Mouse (Mus musculus): Measurements from ENCODE around the gene Txnip. TPM values are rescaled to one million over a fixed set of nuclear protein-coding genes. Genes with fewer than 3 reads are reported as not detected.

Gene Txnip
- total RNA-seq, 2 experiments from 2014 or later = 19.4 to 25.9 TPM

Other genes with a start within 250 kb of the Txnip start
- gene BC107364, start 105.7 kb upstream of the Txnip start, total RNA-seq (2021) = not detected
- gene Hfe2, start 32.8 kb upstream of the Txnip start, total RNA-seq (2021) = 1 to 10 TPM; 1.3 to 1.5 TPM
- not detected for gene Gm16253, start 19.0 kb downstream of the Txnip start, total RNA-seq (2021)
- gene Polr3gl, start 36.2 kb downstream of the Txnip start, total RNA-seq (2021) = 10 to 100 TPM; 24.0 to 24.8 TPM
- gene Ankrd34a, start 38.7 kb downstream of the Txnip start, total RNA-seq (2021) = 10 to 100 TPM; 67.3 to 77.4 TPM
- 10 to 100 TPM; 20.8 to 21.5 TPM for gene Lix1l, start 43.2 kb downstream of the Txnip start, total RNA-seq (2021)
- 10 to 100 TPM; 41.5 to 49.6 TPM for gene Rbm8a, start 72.0 kb downstream of the Txnip start, total RNA-seq (2021)
- gene Pex11b, start 77.4 kb downstream of the Txnip start, total RNA-seq (2021) = 10 to 100 TPM; 59.1 to 65.7 TPM
- under 1 TPM; 0.59 to 0.65 TPM for gene Gm42957, start 77.5 kb downstream of the Txnip start, total RNA-seq (2021)
- 1 to 10 TPM; 2.3 to 2.5 TPM for gene Itga10, start 87.6 kb downstream of the Txnip start, total RNA-seq (2021)
- gene Ankrd35, start 112.2 kb downstream of the Txnip start, total RNA-seq (2021) = 1 to 10 TPM; 8.1 to 9.0 TPM
- gene Pias3, start 138.4 kb downstream of the Txnip start, total RNA-seq (2021) = 10 to 100 TPM; 34.5 to 34.8 TPM
- 10 to 100 TPM; 12.4 to 14.9 TPM for gene Nudt17, start 150.6 kb downstream of the Txnip start, total RNA-seq (2021)
- gene Polr3c, start 169.7 kb downstream of the Txnip start, total RNA-seq (2021) = 10 to 100 TPM; 21.5 to 24.8 TPM
- gene Rnf115, start 169.7 kb downstream of the Txnip start, total RNA-seq (2021) = 10 to 100 TPM; 61.8 to 65.3 TPM

All from left cerebral cortex, adult 18-20 months (tissue).